Mouse (Mus musculus) hematopoietic stem cell, adult 5-6 weeks (primary cell): ENCODE results near the gene Pramel1. TPM values are rescaled to one million over a fixed set of nuclear protein-coding genes. Genes with fewer than 3 reads are reported as not detected.
"Not testable (repeated sequence)": the region's sequence is repeated elsewhere in the genome, so short reads cannot be mapped to it uniquely, and the experiment has no call there.

Experiments
- ATAC-seq, 2 experiments: fragments of 125-278 bp in 1 of 2; replicated peaks in 1 of 2; 2 replicates each; pipeline ENCODE4 v1.8.0; 2016 to 2017; ENCODE audit warnings: inconsistent platforms in 2 of 2, mild to moderate bottlenecking in 2 of 2, moderate number of reproducible peaks in 2 of 2, low read depth in 1 of 2, moderate TSS enrichment in 1 of 2; ENCODE audit not compliant: low FRiP score in 2 of 2, poor library complexity in 2 of 2, severe bottlenecking in 2 of 2, insufficient read depth in 1 of 2, low TSS enrichment in 1 of 2
- total RNA-seq: library from RNA; stranded (forward); fragments of 172-1452, 232-1000 nt; gene quantifications from 2 replicates; pipeline ENCODE4 v1.2.3, GENCODE M21; 2017

Pramel1 gene
- not detected in 2 replicates for total RNA-seq

DNA sequence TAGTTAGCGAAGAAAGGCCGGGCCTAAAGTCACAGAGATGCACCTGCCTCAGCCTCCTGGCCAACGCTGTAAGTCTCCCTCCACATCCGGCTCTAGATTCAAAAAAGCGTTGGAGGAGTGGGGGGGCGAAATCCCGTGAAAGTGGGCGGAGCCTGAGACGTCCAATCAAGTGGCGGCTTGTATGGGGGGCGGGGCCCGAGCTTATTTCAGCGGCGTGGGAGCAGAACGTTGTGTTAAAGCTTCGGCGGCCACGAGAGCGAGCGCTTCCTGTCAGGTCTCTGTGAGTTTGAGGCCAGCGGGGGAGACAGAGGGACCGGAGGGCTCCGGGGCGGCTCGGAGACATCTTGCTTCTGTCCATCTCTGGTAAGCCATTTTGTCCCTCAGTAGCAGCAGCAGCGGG lies at the start of gene Pramel1:
TSS of gene Pramel1 (plus strand) at position 248 of the 400 bp plus-strand sequence.
- ATAC-seq = no peak

DNA sequence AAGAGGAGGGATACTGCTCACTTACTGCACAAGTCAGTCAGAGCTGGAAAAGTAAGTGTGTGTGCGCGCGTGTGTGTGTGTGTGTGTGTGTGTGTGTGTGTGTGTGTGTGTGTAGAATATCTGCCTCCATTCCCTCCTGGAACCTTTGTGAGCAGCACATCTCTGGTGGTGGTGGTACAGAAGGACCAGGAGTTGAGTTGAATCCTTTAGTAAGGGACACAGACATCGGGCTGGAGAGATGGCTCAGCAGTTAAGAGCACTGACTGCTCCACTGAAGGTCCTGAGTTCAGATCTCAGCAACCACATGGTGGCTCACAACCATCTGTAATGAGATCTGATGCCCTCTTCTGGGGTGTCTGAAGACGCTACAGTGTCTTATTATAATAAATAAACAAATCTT lies 48.7 kb upstream of the Pramel1 start:
- ATAC-seq = not testable (repeated sequence)

DNA sequence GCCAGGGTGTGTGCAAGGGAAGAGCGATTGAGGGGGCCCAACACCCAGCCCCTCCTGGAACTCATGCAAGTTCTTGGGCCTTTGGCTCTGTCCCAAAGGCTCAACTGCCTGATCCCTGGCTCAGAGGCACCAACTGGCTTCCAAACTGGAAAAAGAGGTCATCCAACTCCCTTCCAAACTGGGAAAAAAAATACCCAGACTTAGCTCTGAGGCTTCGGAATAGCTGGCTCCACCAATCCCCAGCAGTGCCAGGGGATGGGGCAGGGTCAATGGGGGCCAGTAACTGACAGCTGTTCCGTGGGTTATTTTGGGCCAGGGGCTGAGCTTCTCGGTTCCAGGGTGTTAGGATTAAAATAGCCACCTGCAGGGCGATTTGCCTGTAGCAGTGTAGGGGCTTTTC lies 45.5 kb upstream of the Pramel1 start:
- no peak for ATAC-seq

DNA sequence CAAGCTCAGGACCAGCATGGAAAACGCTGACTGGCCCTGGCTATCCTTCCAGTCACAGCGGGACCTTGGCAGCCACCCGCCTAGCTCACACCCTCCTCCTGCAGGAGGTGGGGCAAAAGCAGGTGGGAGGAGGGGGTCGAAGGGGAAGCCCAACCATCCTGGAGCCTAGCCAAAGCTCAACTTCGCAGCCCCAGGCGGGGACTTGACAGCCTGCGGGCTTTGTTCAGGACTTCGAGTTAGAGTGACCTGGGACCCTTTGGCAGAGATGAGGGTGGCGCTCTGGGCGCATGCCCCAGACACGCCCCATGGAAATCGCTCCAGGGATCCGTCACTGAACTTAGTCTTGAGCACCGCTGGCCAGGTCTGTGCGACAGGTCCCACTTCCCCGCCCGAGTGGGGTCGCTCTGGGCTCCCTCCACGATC lies 44.7 kb upstream of the Pramel1 start, which contains the start of gene Lrrc38:
TSS of gene Lrrc38 (plus strand) at position 274 of the 423 bp plus-strand sequence.
- ATAC-seq = no peak

DNA sequence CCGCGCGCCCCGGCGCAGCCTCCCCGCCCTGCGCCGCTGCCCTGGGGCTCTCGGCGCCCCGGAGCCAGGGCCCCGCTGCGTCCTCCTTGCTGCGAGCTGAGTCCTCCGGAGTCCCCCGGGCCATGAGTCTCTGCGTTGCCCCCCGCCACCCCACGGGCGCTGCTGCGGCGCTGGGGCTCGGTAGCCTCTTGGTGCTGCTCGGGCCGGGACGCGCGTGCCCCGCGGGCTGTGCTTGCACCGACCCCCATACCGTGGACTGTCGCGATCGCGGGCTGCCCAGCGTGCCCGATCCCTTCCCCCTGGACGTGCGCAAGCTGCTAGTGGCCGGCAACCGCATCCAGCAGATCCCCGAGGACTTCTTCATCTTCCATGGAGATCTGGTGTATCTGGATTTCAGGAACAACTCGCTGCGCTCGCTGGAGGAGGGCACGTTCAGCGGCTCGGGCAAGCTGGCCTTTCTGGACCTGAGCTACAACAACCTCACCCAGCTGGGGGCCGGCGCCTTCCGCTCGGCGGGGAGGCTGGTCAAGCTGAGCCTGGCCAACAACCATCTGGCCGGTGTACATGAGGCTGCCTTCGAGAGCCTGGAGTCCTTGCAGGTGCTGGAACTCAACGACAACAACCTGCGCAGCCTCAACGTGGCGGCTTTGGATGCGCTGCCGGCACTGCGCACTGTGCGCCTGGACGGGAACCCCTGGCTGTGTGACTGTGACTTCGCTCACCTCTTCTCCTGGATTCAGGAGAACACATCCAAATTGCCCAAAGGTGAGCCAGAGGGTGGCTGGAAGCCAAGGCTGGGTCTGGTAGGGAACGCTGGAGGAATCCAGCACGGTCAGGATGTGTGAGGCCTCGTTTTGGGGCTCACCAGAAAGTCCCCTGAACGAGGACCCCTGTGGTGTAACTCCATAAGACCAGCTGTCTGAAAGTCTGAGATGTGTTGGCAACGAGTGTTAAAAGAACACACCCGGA lies 43.9 kb upstream of the Pramel1 start:
- ATAC-seq = no peak

DNA sequence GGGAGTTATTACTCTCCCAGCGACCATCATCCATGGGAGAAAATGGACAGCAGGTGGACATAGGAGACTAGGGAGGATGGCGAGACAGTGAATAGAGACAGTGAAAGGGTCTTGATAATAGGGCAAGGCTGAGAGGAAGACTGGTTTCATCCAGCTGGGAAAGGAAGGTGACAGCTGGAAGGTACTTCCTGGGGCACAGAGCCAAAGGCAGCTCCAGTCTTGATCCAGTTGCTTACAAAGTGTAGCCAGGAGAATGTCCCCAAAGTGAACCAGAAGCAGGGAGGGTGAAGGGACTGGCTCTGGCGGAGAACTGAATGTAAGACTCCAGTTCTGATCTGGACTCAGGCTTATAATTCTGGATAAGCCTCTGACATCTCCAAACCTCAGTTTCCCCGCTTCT lies 41.9 kb upstream of the Pramel1 start:
- ATAC-seq = no peak

DNA sequence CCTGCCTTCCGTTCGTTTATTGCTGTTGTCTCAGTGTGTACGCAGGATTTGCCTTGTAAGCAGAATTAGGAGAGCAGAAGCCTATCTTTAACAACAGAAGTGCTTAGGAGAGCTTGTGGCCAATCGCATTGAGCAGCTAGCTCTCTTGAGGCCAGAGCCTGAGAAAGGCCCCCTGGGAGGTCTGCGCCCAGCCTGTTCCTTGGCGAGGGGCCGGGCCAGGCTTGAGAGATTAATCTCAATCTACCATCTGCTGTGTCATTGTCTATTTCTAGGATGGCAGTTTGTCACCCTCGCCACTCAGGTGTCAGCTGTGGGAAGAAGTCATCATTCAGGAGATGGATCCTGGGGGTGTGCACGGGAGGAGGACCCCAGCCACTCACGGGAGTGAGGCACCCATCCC lies 32.7 kb upstream of the Pramel1 start:
- ATAC-seq = no peak; a peak in 1 of 4 replicates

DNA sequence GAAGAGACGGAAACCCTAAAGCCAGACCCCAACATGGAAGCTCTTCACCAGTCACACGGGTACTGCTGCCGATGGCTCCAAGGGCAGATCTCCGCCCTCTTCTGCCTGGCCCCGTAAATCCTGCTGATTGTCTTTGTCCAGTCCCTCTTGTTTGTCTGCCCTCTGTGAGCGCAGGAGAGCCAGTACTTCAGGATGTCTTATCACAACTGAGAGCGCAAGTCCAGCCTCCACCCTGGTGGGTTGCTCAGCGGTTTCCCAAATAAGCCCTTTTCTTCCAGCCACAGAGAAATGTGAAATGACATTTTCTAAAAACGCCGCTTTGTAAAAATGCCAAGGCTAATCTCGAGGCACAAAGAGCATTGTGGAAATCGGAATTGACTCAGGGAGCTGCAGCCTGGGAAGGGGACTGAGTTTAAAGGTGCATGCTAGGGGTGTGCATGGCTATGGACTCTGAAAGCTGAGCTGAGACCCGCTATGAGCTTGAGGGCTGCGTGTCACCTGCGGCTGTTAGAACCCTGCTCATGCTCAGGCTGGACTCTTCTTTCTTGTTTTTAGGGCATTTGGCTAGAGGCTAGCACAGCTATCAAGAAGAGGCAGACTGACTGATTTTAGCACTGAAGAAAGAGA lies 27.7 kb upstream of the Pramel1 start:
- ATAC-seq = no peak

DNA sequence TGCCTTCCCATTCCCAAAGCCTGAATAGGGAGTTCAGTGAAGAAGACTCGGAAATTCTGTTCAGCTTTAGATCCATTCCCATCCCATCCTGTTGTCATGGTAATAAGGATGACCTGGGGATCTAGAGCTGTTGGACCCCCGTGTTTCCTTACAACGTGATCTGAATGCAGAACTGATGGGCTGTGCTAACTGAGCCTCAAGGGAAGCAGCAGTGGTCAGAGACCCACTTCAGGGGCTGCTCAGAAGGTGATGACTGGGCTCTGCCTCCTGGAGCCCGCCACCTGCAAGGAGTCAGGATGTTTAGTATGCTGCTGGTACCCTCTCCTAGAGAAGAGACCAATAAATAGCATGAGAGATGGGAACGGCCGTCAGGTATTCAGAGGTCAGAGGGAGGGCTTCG lies 14.7 kb upstream of the Pramel1 start:
- ATAC-seq = no peak

DNA sequence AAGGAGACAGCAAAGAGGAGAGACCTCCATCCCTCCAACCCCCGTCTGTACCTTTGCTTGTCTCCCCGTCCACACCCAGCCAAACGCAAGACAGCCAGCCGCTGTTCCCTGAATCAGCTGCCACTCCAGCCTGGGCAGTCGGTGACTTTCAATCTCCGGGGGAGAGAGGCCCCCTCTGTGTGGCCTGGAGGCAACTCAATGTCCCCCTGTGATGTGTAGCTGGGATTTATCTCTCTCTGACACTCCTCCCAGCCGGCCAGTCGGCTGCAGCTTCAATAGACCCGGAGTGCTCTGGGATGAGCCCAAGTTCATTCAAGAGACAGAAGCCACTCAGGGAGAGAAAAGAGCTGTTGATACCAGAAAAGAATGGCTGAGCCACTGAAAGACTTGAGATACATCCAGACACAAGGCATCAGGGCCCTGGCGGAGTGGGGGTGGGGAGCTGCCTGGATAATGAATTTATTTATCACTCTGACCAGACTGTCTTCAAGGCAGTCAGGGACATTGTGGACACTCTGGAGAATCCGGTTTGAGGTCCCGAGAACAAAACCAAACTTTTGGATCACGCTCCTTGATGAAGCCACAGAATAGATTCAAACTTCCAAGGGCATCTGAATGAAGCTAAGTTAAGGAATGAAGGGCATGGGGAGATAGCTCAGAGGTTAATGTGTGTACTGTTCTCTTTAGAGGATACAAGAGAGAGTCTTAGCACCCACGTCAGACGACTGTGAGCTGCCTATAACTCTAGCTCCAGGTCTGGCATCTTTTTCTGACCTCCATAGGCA lies 14.1 kb upstream of the Pramel1 start:
- 0 out of 4 replicates have a peak, but pooled peaks of 1 of the 2 experiments have one; percentile 6 for ATAC-seq

DNA sequence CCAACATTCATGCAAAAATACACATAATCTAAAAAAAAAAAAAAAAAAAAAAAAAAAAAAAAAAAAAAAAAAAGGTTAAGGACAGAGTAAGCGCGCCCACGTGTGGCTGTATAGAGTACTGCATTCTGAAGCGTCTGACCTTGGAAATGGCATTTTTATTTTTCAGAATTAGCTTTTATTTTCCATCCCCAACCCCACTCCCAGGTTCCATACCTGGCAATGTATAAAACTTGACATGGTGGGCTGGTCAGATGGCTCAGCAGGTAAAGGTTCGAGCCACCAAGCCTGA lies 13.6 kb upstream of the Pramel1 start:
- no peak for ATAC-seq

DNA sequence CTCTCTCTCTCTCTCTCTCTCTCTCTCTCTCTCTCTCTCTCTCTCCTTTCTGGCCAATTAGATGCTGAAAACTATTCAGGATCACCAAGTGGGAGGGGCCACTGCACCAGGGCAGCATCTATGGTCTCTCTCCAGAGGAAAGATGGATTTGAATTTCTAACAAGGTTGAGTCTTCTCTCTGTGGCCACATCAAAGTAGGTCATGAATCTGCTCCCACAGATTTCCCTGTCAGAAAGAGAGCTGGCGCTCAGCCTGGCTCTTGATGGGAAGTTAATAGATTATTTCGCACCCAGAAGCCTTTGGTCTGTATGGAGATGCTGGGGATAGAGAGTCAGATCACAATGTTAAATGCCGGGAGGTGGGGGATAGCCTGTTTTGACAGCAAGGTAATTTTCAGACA lies 12.1 kb upstream of the Pramel1 start:
- ATAC-seq = no peak

DNA sequence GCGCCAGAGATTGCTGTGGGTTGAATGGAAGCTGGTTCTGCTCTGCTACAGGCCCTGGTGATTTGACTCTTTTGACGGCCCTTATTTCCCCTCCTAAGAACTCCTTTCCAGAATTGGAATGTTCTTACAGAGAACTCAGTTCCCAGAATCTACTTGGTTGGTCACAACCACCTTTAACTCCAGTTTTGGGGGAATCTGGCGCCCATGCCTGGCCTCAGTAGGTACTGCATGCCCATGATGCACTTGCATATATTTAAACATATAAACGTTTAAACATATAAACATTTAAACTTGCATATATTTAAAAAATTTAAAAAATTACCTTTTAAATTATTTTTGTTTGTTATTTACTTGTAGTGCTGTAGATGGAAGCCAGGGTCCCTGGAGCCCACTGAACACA lies 10.6 kb upstream of the Pramel1 start:
- ATAC-seq = no peak

DNA sequence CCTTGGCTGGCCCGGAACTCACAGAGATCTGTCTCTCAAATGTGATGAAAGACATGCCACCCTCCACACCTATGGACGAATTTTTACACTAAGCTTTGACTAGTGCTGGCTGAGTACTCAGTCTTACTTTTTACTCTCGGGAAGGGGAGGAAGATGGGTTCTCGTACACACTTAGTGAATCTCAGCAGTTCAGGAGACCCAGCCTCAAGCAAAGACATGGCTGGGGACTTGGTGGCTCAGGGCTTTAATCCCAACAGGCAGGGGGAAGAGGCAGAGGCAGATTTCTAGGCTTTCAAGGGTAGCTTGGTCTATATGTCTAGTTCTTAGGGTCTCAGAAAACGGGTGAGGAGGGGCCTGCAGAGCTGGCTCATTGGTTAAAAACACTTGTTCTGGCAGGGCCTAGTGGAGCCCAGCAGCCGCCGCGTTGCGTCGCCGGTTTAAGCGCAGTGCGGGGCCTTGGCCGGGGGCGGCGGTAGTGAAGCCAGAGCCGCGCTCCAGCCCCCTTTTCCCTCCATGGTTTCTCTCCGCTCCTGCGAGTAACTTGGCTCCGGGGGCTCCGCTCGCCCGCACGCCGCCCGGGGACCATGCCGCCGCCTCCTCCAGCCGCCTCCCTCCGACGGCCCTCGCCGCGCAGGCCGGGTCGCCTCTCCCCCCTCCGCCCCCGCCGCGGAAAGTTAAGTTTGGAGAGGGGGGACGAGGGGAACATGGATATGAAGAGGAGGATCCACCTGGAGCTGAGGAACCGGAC lies 5.1 kb upstream of the Pramel1 start:
- ATAC-seq = peak; percentile 94 to 96

DNA sequence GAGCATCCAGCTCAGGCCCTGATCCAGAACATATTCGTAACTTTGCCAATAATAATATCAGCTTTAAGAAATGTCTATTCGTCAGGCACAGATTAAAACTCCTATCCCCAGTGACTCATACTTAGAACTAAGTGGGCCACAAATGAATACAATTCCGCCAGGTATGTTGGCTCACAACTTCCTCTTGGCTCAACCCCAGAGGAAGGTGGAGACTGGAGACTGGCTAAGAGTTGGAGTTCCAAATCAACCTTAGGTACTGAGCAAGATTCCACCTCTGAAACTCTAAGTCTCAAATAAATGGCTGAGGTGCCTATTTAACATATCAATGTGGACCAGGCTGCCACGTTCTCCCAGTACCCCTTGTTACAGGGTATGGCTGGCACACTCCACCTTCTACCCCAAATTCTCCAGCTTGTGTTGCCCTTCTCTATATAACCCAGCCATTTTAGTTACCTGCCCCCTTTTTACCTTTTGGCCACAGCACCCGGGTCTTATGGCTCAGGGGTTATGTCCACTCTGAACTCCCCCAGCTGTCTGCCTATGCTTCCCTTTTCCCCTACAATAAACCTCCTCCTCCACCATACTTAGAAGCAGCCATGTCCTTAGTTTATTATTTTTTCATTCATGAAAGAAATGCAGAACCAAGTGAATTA lies 17.5 kb downstream of the Pramel1 start:
- ATAC-seq = no peak

DNA sequence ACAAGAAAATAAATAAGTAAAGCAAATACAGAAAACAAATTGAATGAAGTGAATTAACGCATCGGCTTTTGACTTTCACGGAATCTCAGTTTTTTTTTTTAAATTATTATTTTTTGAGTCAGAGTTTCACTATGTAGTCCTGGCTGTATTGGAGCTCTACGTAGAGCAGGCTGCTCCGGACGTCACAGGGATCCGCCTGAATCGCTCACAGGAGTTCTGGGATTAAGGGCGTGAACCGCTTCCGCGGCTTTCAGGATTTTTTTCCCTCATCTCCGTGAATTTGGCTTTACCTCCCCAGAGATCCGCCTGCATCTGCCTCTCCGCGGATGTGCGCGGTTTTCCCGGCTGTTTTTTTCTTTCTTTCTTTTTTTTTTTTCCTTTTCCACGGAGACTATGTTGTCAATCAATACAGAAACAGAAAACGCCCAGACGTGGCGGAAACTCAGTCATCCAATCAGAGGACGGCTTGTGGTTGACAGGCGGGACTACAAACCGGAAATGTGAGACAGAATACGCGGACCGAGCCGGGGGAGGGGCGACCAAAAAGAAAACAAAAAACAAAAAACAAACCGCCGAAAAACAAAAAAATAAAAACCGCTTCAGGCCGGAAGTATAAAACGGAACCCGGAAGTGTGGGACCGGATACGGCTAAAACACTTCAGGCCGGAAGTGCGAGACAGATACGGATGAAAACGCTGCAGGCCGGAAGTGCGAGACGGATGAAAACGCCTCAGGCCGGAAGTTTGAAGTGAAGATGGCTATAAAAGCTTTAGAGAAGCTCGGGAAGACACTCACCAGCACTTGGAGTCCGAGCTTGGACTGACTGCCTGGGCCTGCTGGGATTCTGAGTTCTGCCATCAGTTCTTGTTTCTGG lies 18.2 kb downstream of the Pramel1 start, which contains the start of gene Pramef8:
TSS of gene Pramef8 (plus strand) at position 208 of the 874 bp plus-strand sequence.
- ATAC-seq = peak; percentile 96 to 97
